Mouse (Mus musculus) right cerebral cortex, adult 2 months (tissue): ENCODE results near the gene Il11ra1.

Experiments used
- DNase-seq, 2 experiments: peaks; one replicate each; pipeline ENCODE4 v3.0.0; 2021 to 2022; ENCODE audit warnings: low spot score in 2 of 2

Il11ra1 gene

DNA sequence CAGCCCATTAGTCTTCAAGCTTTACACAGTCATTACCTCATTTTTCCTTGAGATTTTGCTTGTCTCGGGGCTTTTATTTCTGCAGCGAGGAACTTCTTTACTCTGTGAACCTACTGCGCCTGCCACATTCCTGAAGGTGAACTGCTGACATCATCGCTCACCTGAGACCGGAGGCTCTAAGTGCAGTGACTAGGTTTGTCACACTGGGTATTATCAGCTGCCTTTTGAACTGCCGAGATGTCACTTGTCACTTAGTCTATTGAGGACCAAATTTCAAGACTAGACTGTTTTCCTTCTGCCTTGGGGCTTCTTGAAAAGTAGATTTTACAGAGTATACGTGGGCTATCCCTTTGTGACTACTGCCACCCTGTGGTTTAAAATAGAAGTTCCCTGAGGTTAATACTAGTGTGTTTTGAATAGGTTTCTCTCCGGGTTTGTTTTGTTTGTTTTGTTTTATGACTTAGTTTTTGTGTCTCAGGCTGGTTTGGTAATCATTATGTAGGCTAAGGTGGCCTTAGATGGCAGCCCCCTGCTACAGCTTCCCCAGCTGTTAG, 8.5 kb downstream of the Il11ra1 start:
- no peak for DNase-seq

- DNase-seq: no peak
These were observed 10.4 kb downstream of the Il11ra1 start for GRCm38 (mm10) chr4:41710229-41710628.

DNA sequence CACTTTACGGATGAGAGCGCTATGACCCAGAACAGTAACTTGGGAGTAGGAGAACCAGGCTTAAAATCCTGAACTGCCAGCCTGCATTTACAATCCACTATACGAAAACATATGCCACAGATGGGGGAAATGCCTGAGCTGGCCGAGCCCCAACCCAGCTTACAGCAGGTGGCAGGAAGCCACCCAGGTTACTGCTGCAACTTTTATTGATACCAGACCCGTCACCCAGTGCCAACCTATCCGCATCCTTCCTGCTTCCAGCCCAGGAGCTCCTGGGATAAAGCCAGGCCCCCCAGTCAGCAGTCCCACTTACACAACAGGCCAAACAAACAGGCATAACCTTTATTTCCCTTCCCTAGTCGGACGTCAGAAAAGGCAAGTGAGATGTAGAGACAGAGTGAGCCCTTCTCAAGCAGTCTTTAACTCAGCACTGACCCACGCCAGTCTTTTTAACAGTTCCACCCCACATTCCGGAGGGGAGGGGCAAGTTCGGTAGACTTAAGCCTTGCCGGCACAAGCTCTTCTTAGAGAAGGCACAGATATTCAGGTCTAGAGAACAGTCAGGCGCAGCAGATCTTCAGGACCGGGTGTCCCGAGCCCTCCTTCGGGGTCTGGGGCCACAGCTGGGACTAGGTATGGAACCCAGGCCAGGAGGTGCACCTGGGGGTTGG, 12.1 kb downstream of the Il11ra1 start:
- DNase-seq: no peak

- no peak for DNase-seq
These were observed 12.8 kb downstream of the Il11ra1 start for GRCm38 (mm10) chr4:41712421-41713196.

DNA sequence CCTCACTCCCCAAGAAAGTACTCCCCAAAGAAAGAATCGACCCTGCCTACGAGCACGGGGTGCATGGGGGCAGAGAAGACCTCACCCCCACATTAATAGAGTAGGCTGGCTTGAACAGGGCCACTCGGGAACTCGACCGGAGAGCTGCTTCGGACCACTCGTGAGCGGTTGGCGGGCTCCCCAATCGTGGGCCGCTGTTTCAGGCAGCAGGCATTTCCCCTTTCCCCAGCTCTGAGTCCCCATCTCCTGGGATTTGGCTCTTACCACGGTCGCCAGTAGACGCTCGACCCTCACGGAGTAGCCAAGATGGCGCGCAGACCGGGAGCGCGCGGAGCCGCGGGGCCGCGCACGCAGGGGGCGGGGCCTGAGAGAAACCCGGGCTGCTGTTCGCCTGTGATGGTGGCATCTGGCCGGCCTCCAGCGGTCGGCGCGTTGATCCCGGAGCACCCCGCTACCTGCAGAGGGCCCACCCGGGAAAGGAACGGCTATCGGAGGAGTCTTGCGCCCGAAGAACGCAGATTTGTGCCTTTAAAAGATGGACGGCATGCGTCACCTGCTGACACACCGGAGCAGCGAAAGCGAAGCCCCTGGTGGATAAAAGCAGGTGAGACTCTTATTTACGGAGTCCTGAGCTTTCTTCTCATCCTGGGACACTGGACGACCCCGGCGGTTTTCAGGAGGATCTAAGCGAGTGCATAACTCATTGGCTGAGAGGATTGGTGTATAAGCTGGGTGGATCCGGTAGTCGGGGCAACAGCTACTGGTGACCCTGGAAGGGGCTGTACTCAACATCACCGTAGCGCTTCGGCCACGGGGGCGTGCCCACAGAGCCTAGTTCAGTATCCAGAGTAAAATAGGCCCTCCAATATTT, 13.6 kb downstream of the Il11ra1 start, which contains the start of gene Rpp25l:
TSS of gene Rpp25l (minus strand) at position 338 of the 871 bp plus-strand sequence.
- peak; percentile 76 to 87 for DNase-seq

GRCm38 (mm10) chr4:41714276-41714675, 14.5 kb downstream of the Il11ra1 start:
- DNase-seq: peak; percentile 78 to 80

- DNase-seq: no peak
These were observed 15.3 kb downstream of the Il11ra1 start for GRCm38 (mm10) chr4:41715082-41715481.

DNA sequence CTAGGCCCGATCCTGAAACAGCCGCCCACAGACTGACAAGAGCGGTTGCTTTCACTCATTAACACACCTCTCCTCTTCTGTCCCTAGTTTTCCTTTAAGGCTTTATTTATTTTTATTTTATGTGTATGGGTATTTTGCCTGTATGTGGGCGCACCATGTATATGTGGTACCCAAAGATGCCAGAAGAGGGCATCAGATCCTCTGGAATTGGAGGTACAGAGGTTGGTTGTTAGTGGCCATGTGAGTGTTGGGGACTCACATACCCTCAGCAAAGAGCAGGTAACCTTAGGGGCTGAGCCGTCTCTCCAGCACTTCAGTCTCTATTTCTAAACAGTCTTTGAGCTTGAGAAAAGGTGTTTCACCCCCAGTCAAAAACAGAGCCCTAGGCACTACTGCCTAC, 15.8 kb downstream of the Il11ra1 start:
- peak; percentile 62 to 71 for DNase-seq

- no peak for DNase-seq
These were observed 17.0 kb downstream of the Il11ra1 start for GRCm38 (mm10) chr4:41716834-41717233.

- DNase-seq: peak; percentile 92 to 97
These were observed 23.1 kb downstream of the Il11ra1 start, which contains the start of gene Dctn3 for GRCm38 (mm10) chr4:41722918-41723351. Gene Dctn3 (minus strand): TSS chr4:41723170.

- no peak for DNase-seq
These were observed 27.2 kb downstream of the Il11ra1 start for GRCm38 (mm10) chr4:41726826-41727621.

GRCm38 (mm10) chr4:41731052-41731765, 31.4 kb downstream of the Il11ra1 start, which contains the start of gene Arid3c:
Gene Arid3c (minus strand): TSS chr4:41731142.
- no peak for DNase-seq

GRCm38 (mm10) chr4:41737602-41738255, 37.9 kb downstream of the Il11ra1 start:
- peak; percentile 79 to 82 for DNase-seq

- DNase-seq: no peak
These were observed 38.4 kb downstream of the Il11ra1 start for GRCm38 (mm10) chr4:41738256-41738603.

DNA sequence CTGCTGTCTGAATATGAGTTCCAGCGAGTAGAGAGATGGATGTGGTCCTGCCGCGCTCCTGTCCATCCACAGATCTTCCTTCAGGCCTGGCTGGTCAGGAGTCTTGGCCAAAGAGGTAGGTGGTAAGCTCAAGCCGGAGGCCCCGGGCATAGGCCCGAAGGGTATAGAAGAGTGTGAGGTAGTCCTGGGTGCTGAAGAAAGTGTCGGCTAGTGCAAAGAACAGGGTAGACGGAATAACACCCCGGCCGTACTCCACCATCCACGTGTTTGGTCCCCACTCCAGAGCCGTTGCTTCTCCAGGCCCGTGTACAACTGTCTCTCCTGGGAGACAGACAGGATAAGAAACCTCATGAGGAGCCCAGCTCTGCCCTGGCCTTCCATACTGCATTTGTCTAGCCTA, 39.5 kb downstream of the Il11ra1 start:
- DNase-seq: no peak

- DNase-seq: peak; percentile 72 to 82
These were observed 40.8 kb downstream of the Il11ra1 start for GRCm38 (mm10) chr4:41740380-41741157.

GRCm38 (mm10) chr4:41741158-41741560, 41.4 kb downstream of the Il11ra1 start:
- DNase-seq: peak; percentile 95

DNA sequence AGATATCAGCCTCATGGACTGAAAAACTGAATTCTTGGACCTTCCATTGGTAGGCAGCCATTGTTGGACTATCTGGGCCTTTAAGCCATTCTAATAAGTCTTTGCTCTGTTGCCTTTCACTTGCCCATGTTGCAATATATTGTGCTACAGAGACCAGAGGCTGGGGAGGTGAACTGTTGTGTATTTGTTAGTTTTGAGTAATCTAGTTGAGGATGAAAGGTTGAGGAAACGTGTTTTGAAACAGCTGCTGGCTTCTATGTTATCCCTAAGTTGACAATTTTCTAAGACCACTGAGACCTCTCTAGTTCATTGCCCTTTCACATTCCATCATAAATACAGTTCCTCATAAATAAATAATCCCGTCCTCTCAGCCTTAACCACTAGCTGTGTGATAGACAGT, 44.3 kb downstream of the Il11ra1 start:
- DNase-seq: no peak

GRCm38 (mm10) chr4:41745021-41745420, 45.2 kb downstream of the Il11ra1 start:
- DNase-seq: no peak
